Mouse (Mus musculus) ES-Bruce4 (cell line): ENCODE results near the gene Nisch.

Source experiments
- CTCF ChIP-seq: IDR thresholded peaks from one replicate; pipeline ENCODE4 v1.8.1; 2011; ENCODE audit warnings: low read depth, low read length
- EP300 ChIP-seq: IDR thresholded peaks from 2 replicates; pipeline ENCODE4 v1.6.1; 2011; ENCODE audit warnings: low read depth, low read length; ENCODE audit not compliant: insufficient read depth
- POLR2A ChIP-seq: IDR thresholded peaks from one replicate; pipeline ENCODE4 v1.8.1; 2011; ENCODE audit warnings: low read length; ENCODE audit not compliant: insufficient read depth

- TF ChIP-seq POLR2A (no peak), CTCF (no peak), EP300 (0 out of 2 replicates have a peak, but pooled peaks have one; percentile 18)
Observed at GRCm38 (mm10) chr14:31228234-31228633, 11.5 kb upstream of the Nisch start.
